Mouse (Mus musculus): Measurements from ENCODE around the gene Atp2b2.

GRCm38 (mm10) chr6:113992101-113992500 is 50.3 kb downstream of the Atp2b2 start:
- TF ChIP-seq POLR2A (IDR thresholded peaks at IDR 0.05; ENCODE audit: insufficient read depth, low read depth, low read length): no peak
- no peak for TF ChIP-seq CTCF (IDR thresholded peaks at IDR 0.05; ENCODE audit: insufficient read depth, low read depth, low read length)

Data from olfactory bulb, adult 2 months (tissue).